Comparison of ENCODE assay signal across 30 mouse cellular contexts in genomic region chr11:71444056-71444455, GRCm38 (mm10).
DNase-seq lines count a peak whose midpoint lies in the region; ATAC-seq and TF ChIP-seq lines count a peak whose summit lies in the region.
"Had no signal": no experiment of that assay in that cellular context is flagged by ENCODE, and none has a peak within 500 bp of the region (broad histone marks: within the 10 kb centered on the region; RNA-seq: fewer than 3 reads in every experiment).

No protein-coding gene starts in this region.

- no peak overlapping the region for H3K4me3 ChIP-seq in forebrain, postnatal 0 days (ENCODE audit: low read depth, low read length)
- no peak overlapping the region for H3K4me3 ChIP-seq in forebrain, embryonic 13.5 days
- no peak overlapping the region for H3K4me3 ChIP-seq in midbrain, embryonic 11.5 days (ENCODE audit: low read depth, low read length)
- H3K4me3 ChIP-seq in midbrain, embryonic 14.5 days (replicated peaks; ENCODE audit: low read depth, low read length): no peak overlapping the region
- H3K4me3 ChIP-seq in hindbrain, postnatal 0 days (ENCODE audit: low read length): no peak overlapping the region
- H3K4me3 ChIP-seq: embryonic facial prominence, embryonic 12.5 days; hindbrain, embryonic 13.5 days; left cerebral cortex, adult 2 months; limb, embryonic 12.5 days; liver, embryonic 15.5 days; midbrain, embryonic 10.5 days had no signal

- no peak overlapping the region for H3K4me2 ChIP-seq in forebrain, postnatal 0 days (ENCODE audit: low read depth)
- H3K4me2 ChIP-seq in forebrain, embryonic 13.5 days: no peak overlapping the region
- no peak overlapping the region for H3K4me2 ChIP-seq in midbrain, embryonic 11.5 days
- H3K4me2 ChIP-seq in midbrain, embryonic 14.5 days (ENCODE audit: low read length): no peak overlapping the region
- H3K4me2 ChIP-seq in hindbrain, postnatal 0 days (ENCODE audit: low read depth, low read length): no peak overlapping the region
- H3K4me2 ChIP-seq: embryonic facial prominence, embryonic 12.5 days; hindbrain, embryonic 13.5 days; limb, embryonic 12.5 days; liver, embryonic 15.5 days; lung, embryonic 14.5 days had no signal

- 24% methylated on average over 6 of the region's 6 CpGs for WGBS in forebrain, postnatal 0 days
- 40% methylated on average over 6 of the region's 6 CpGs for WGBS in forebrain, embryonic 13.5 days
- 50% methylated on average over 6 of the region's 6 CpGs for WGBS in midbrain, embryonic 11.5 days
- WGBS in midbrain, embryonic 14.5 days: 37% methylated on average over 6 of the region's 6 CpGs
- 29% methylated on average over 6 of the region's 6 CpGs for WGBS in hindbrain, postnatal 0 days

- ATAC-seq in forebrain, postnatal 0 days: no peak
- ATAC-seq in forebrain, embryonic 13.5 days: no peak
- no peak for ATAC-seq in midbrain, embryonic 11.5 days (ENCODE audit: low FRiP score)
- no peak for ATAC-seq in midbrain, embryonic 14.5 days (ENCODE audit: low FRiP score, low TSS enrichment)
- ATAC-seq in hindbrain, postnatal 0 days: no peak
- ATAC-seq: activated CD4-positive, CD25-positive, alpha-beta regulatory T cell, adult 4 months; CD4-positive, CD25-positive, alpha-beta regulatory T cell, adult 4 months; inflammation-experienced regulatory T-cells, adult 6 months had no signal

- H3K27ac ChIP-seq in forebrain, postnatal 0 days (ENCODE audit: low read depth, low read length): no peak overlapping the region
- no peak overlapping the region for H3K27ac ChIP-seq in forebrain, embryonic 13.5 days
- no peak overlapping the region for H3K27ac ChIP-seq in midbrain, embryonic 11.5 days (ENCODE audit: low read depth, low read length)
- no peak overlapping the region for H3K27ac ChIP-seq in midbrain, embryonic 14.5 days (replicated peaks; ENCODE audit: low read depth, low read length)
- no peak overlapping the region for H3K27ac ChIP-seq in hindbrain, postnatal 0 days
- H3K27ac ChIP-seq: embryonic facial prominence, embryonic 12.5 days; hindbrain, embryonic 13.5 days; left cerebral cortex, adult 2 months; limb, embryonic 12.5 days; liver, embryonic 15.5 days; midbrain, embryonic 10.5 days; stomach, postnatal 0 days had no signal

- no peaks in the 10 kb centered on the region for H3K9me3 ChIP-seq in forebrain, postnatal 0 days (ENCODE audit: low read length)
- H3K9me3 ChIP-seq in forebrain, embryonic 13.5 days (replicated peaks): no peaks in the 10 kb centered on the region
- no peaks in the 10 kb centered on the region for H3K9me3 ChIP-seq in midbrain, embryonic 11.5 days (ENCODE audit: control insufficient read depth, low read length)
- no peaks in the 10 kb centered on the region for H3K9me3 ChIP-seq in midbrain, embryonic 14.5 days (ENCODE audit: control insufficient read depth, low read length)
- H3K9me3 ChIP-seq in hindbrain, postnatal 0 days (ENCODE audit: low read length): no peaks in the 10 kb centered on the region
- H3K9me3 ChIP-seq: embryonic facial prominence, embryonic 12.5 days; hindbrain, embryonic 13.5 days; limb, embryonic 12.5 days; liver, embryonic 15.5 days; midbrain, embryonic 10.5 days had no signal

- H3K9ac ChIP-seq in forebrain, postnatal 0 days: no peak overlapping the region
- no peak overlapping the region for H3K9ac ChIP-seq in forebrain, embryonic 13.5 days
- no peak overlapping the region for H3K9ac ChIP-seq in midbrain, embryonic 11.5 days (ENCODE audit: low read length)
- no peak overlapping the region for H3K9ac ChIP-seq in midbrain, embryonic 14.5 days (replicated peaks; ENCODE audit: low read length)
- H3K9ac ChIP-seq in hindbrain, postnatal 0 days (replicated peaks; ENCODE audit: low read length): no peak overlapping the region
- H3K9ac ChIP-seq: embryonic facial prominence, embryonic 12.5 days; hindbrain, embryonic 13.5 days; limb, embryonic 12.5 days; liver, embryonic 15.5 days; lung, embryonic 14.5 days had no signal

- H3K36me3 ChIP-seq in forebrain, postnatal 0 days (ENCODE audit: insufficient read depth): no peaks in the 10 kb centered on the region
- no peaks in the 10 kb centered on the region for H3K36me3 ChIP-seq in forebrain, embryonic 13.5 days (ENCODE audit: poor library complexity, severe bottlenecking)
- H3K36me3 ChIP-seq in midbrain, embryonic 11.5 days (ENCODE audit: control insufficient read depth, insufficient read depth, low read length): no peaks in the 10 kb centered on the region
- H3K36me3 ChIP-seq in midbrain, embryonic 14.5 days (ENCODE audit: control insufficient read depth, insufficient read depth, low read length): no peaks in the 10 kb centered on the region
- H3K36me3 ChIP-seq in hindbrain, postnatal 0 days (ENCODE audit: insufficient read depth, low read length): no peaks in the 10 kb centered on the region
- H3K36me3 ChIP-seq: embryonic facial prominence, embryonic 12.5 days; hindbrain, embryonic 13.5 days; limb, embryonic 12.5 days; liver, embryonic 15.5 days; midbrain, embryonic 10.5 days had no signal

- no peaks in the 10 kb centered on the region for H3K27me3 ChIP-seq in forebrain, postnatal 0 days (ENCODE audit: insufficient read depth, low read length)
- no peaks in the 10 kb centered on the region for H3K27me3 ChIP-seq in forebrain, embryonic 13.5 days
- no peaks in the 10 kb centered on the region for H3K27me3 ChIP-seq in midbrain, embryonic 11.5 days (ENCODE audit: control insufficient read depth, insufficient read depth, low read length)
- no peaks in the 10 kb centered on the region for H3K27me3 ChIP-seq in midbrain, embryonic 14.5 days (ENCODE audit: control insufficient read depth, insufficient read depth, low read length)
- no peaks in the 10 kb centered on the region for H3K27me3 ChIP-seq in hindbrain, postnatal 0 days (ENCODE audit: insufficient read depth, low read length)
- H3K27me3 ChIP-seq: hindbrain, embryonic 13.5 days had no signal

- TF ChIP-seq POLR2A in brain, embryonic 14.5 days (IDR thresholded peaks at IDR 0.05; ENCODE audit: borderline replicate concordance, extremely low read depth, insufficient read depth, insufficient read length, poor library complexity, severe bottlenecking): no peak

- peak; percentile 18; the same call in 1 of the 2 replicates for TF ChIP-seq CTCF in forebrain, postnatal 0 days (IDR thresholded peaks at IDR 0.05; ENCODE audit: low read depth)
- TF ChIP-seq CTCF in brain, embryonic 14.5 days (IDR thresholded peaks at IDR 0.05; ENCODE audit: borderline replicate concordance, extremely low read depth, insufficient read depth, insufficient read length): no peak
- no peak for TF ChIP-seq CTCF in hindbrain, postnatal 0 days (IDR thresholded peaks at IDR 0.05; ENCODE audit: low read depth)

- DNase-seq in forebrain, postnatal 0 days: peak; percentile 41
- DNase-seq in midbrain, embryonic 11.5 days (ENCODE audit: low spot score, missing footprints): peak; percentile 73
- DNase-seq in midbrain, embryonic 14.5 days: no peak
- peak; percentile 62 for DNase-seq in brain, embryonic 14.5 days (ENCODE audit: low read depth)
- DNase-seq in hindbrain, postnatal 0 days (ENCODE audit: low spot score): no peak
- DNase-seq in spleen, postnatal 14 days (ENCODE audit: low spot score in 2 of 2): no peak
- DNase-seq: adrenal gland, adult 2 months; adrenal gland, postnatal 36 days; cerebellum, adult 8-10 months; cerebellum, postnatal 36 days; gastrocnemius, postnatal 10 days; heart, postnatal 4 days; kidney, adult 11 months; kidney, postnatal 14 days; lung, embryonic 14.5 days; lung, postnatal 14 days; right cerebral cortex, adult 18-20 months; spleen, adult 18-20 months; thymus, postnatal 4 days had no signal

- peaks cover 13% of the 10 kb centered on the region for H3K4me1 ChIP-seq in forebrain, postnatal 0 days (ENCODE audit: insufficient read depth)
- peaks cover 66% of the 10 kb centered on the region for H3K4me1 ChIP-seq in forebrain, embryonic 13.5 days
- peaks cover 8% of the 10 kb centered on the region; the same call in 1 of the 2 replicates for H3K4me1 ChIP-seq in midbrain, embryonic 11.5 days (ENCODE audit: control insufficient read depth, insufficient read depth, low read length)
- peaks cover 8% of the 10 kb centered on the region; the same call in 1 of the 2 replicates for H3K4me1 ChIP-seq in midbrain, embryonic 14.5 days (ENCODE audit: control insufficient read depth, insufficient read depth, low read length)
- peaks cover 10% of the 10 kb centered on the region for H3K4me1 ChIP-seq in hindbrain, postnatal 0 days (ENCODE audit: insufficient read depth, low read length)
- H3K4me1 ChIP-seq: liver, embryonic 15.5 days had no signal

Comparison
In these comparisons a context has a peak if more than half of its experiments do, and no peak if none do; other contexts are left out.
1. DNase-seq: peak in forebrain, postnatal 0 days (single experiment), midbrain, embryonic 11.5 days (single experiment) and brain, embryonic 14.5 days (single experiment); none in midbrain, embryonic 14.5 days (single experiment), hindbrain, postnatal 0 days (single experiment) and spleen, postnatal 14 days (0 of 2).